Mouse (Mus musculus): ENCODE data around the gene Cand2. TPM values are rescaled to one million over a fixed set of nuclear protein-coding genes. Genes with fewer than 3 reads are reported as not detected.

Cand2 gene
- polyA plus RNA-seq, 1 experiment = 8.2 TPM

DNA sequence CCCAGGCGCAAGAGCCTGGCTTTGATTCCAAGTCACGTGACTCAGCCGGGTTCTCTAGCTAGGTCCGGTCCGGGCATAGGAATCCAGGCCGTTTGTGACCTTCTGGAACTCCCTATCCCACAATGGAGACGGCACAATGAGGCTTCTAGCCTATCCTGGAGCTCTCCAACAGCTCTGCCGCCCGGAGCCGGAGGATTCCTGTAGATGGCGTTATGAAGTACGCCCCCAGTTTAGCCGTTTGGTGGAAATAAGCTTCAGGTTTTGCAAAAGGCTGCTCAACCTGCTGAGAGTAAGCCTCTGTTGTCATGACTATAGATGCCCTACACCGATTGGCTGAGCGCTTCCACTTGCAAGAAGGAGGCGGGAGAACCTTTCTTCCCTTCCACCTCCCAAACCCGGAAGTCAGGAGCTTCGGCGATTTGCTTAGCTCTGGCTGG lies 63.8 kb downstream of the Cand2 start, which contains the start of gene Efcab12:
Efcab12 (minus strand) TSS at position 252 of the 437 bp plus-strand sequence.
- TF ChIP-seq MYOG (IDR thresholded peaks at IDR 0.05; ENCODE audit: control insufficient read depth, extremely low read depth, insufficient read length) = no peak
- no peak for TF ChIP-seq MYOD1 (IDR thresholded peaks at IDR 0.05; ENCODE audit: control insufficient read depth, insufficient read length, low read depth)
- TF ChIP-seq CTCF (IDR thresholded peaks at IDR 0.05; ENCODE audit: control insufficient read depth, insufficient read depth, insufficient read length) = no peak
- TF ChIP-seq MAX (IDR thresholded peaks at IDR 0.05) = no peak
- no peak for TF ChIP-seq USF1 (IDR thresholded peaks at IDR 0.05; ENCODE audit: low read depth)
- no peak for TF ChIP-seq CEBPB (IDR thresholded peaks at IDR 0.05; ENCODE audit: low read depth)
- no peak for TF ChIP-seq FOSL1 (IDR thresholded peaks at IDR 0.05; ENCODE audit: insufficient read depth, low read length, poor library complexity, severe bottlenecking)
- H3K27me3 ChIP-seq (ENCODE audit: control insufficient read depth, insufficient read depth, insufficient read length) = no peaks in the 10 kb centered on the region
- H3K4me3 ChIP-seq (ENCODE audit: insufficient read depth, poor library complexity, severe bottlenecking) = no peak within 1 kb of the TSS
- H3K79me3 ChIP-seq (ENCODE audit: low read depth) = no peaks in the 10 kb centered on the region
- H3K36me3 ChIP-seq (ENCODE audit: control insufficient read depth, insufficient read depth) = no peaks in the 10 kb centered on the region
- H3K79me2 ChIP-seq (ENCODE audit: control insufficient read depth, insufficient read depth) = no peaks in the 10 kb centered on the region
- no peak within 1 kb of the TSS for H3ac ChIP-seq (ENCODE audit: control insufficient read depth, insufficient read length, low read depth)

DNA sequence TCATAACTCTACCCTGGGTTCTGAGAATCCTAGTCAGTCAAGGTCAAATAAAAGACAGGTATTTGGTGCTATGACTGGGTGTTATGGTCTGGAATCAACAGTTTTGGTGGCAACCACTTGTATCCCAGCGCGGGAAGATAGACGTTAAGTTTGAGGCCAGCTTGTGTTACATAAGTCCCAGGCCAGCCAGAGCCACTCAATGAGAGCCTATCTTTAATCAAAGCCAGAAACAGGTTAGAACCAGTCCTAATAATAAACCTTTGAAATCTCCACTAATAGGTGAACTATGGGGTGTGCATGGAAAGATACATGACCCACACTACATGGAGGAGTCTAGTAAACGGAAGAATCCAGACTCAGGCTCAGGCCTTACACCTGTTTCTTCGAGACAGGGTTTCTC lies 64.4 kb downstream of the Cand2 start:
- no peak for TF ChIP-seq MAX (IDR thresholded peaks at IDR 0.05)
- TF ChIP-seq MYOD1 (IDR thresholded peaks at IDR 0.05; ENCODE audit: control insufficient read depth, insufficient read length, low read depth) = no peak
- TF ChIP-seq FOSL1 (IDR thresholded peaks at IDR 0.05; ENCODE audit: insufficient read depth, low read length, poor library complexity, severe bottlenecking) = no peak
- TF ChIP-seq USF1 (IDR thresholded peaks at IDR 0.05; ENCODE audit: low read depth) = no peak
- TF ChIP-seq CEBPB (IDR thresholded peaks at IDR 0.05; ENCODE audit: low read depth) = no peak
- TF ChIP-seq CTCF (IDR thresholded peaks at IDR 0.05; ENCODE audit: control insufficient read depth, insufficient read depth, insufficient read length) = no peak
- no peak for TF ChIP-seq MYOG (IDR thresholded peaks at IDR 0.05; ENCODE audit: control insufficient read depth, extremely low read depth, insufficient read length)
- Histone ChIP-seq H3K4me3 (ENCODE audit: insufficient read depth, poor library complexity, severe bottlenecking) (no peak overlapping the region), H3K36me3 (ENCODE audit: control insufficient read depth, insufficient read depth) (peaks cover under 1% of the 10 kb centered on the region), H3K27me3 (ENCODE audit: control insufficient read depth, insufficient read depth, insufficient read length) (no peaks in the 10 kb centered on the region), H3ac (ENCODE audit: control insufficient read depth, insufficient read length, low read depth) (no peak overlapping the region), H3K79me3 (ENCODE audit: low read depth) (no peaks in the 10 kb centered on the region), H3K79me2 (ENCODE audit: control insufficient read depth, insufficient read depth) (no peaks in the 10 kb centered on the region)

DNA sequence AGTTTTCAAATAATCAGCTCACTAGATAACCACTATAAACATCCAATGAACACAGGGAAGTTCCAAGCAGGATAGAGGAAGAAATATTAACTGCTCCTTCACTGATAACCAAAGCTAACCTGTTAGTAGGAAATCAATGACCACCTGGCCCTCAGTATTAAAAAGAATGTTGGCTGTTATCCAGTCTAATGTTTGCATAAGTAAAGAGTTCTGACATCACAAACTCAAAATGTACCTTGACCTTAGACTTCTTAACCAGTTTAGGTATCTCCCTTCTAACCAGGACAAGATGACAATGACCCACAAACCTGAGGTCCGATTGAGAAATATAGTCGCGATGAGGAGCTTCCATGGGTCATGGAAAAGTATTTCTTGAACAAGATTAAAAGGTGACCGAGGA lies 70.7 kb downstream of the Cand2 start:
- H3K36me3 ChIP-seq (ENCODE audit: control insufficient read depth, insufficient read depth) = peaks cover 26% of the 10 kb centered on the region
- no peaks in the 10 kb centered on the region for H3K79me2 ChIP-seq (ENCODE audit: control insufficient read depth, insufficient read depth)

DNA sequence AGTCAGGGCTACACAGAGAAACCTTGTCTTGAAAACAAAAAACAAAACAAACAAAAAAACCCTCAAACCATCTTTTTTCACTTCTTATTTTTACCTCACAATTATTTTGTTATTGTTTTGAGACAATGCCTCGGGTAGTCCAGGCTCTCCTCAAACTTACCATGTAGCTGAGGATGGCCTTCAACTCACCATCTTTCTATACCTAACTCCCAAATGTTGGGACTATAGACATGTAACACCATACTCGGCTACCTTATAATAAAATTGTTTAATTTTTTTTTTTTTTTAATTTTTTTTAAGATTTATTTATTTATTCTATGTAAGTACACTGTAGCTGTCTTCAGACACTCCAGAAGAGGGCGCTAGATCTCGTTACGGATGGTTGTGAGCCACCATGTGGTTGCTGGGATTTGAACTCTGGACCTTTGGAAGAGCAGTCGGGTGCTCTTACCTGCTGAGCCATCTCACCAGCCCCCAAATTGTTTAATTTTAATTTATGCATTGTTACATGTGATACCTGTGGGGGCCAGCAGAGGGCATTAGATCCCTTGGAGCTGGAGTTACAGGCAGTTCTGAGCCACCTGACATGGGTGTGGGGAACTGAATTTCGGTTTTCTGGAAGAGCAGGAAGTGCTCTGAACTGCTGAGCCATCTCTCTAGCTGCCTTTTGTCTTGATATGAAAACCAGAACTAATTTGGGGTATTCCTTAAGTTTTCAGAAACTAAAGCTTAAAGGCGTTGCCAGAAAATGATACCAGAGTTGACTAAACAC lies 72.5 kb downstream of the Cand2 start:
- Histone ChIP-seq H3K79me2 (ENCODE audit: control insufficient read depth, insufficient read depth) (peaks cover 6% of the 10 kb centered on the region), H3K27me3 (ENCODE audit: control insufficient read depth, insufficient read depth, insufficient read length) (no peaks in the 10 kb centered on the region), H3K36me3 (ENCODE audit: control insufficient read depth, insufficient read depth) (peaks cover 26% of the 10 kb centered on the region), H3K4me3 (ENCODE audit: insufficient read depth, poor library complexity, severe bottlenecking) (no peak overlapping the region), H3ac (ENCODE audit: control insufficient read depth, insufficient read length, low read depth) (no peak overlapping the region), H3K79me3 (ENCODE audit: low read depth) (no peaks in the 10 kb centered on the region)
- TF ChIP-seq FOSL1 (IDR thresholded peaks at IDR 0.05; ENCODE audit: insufficient read depth, low read length, poor library complexity, severe bottlenecking) = no peak
- no peak for TF ChIP-seq CTCF (IDR thresholded peaks at IDR 0.05; ENCODE audit: control insufficient read depth, insufficient read depth, insufficient read length)
- no peak for TF ChIP-seq CEBPB (IDR thresholded peaks at IDR 0.05; ENCODE audit: low read depth)
- no peak for TF ChIP-seq USF1 (IDR thresholded peaks at IDR 0.05; ENCODE audit: low read depth)
- no peak for TF ChIP-seq MYOD1 (IDR thresholded peaks at IDR 0.05; ENCODE audit: control insufficient read depth, insufficient read length, low read depth)
- TF ChIP-seq MYOG (IDR thresholded peaks at IDR 0.05; ENCODE audit: control insufficient read depth, extremely low read depth, insufficient read length) = no peak
- TF ChIP-seq MAX (IDR thresholded peaks at IDR 0.05) = no peak

More for the DNA sequence above, 70.7 kb downstream of the Cand2 start:
- TF ChIP-seq MYOG (IDR thresholded peaks at IDR 0.05; ENCODE audit: control insufficient read depth, extremely low read depth, insufficient read length) = no peak
- no peak for TF ChIP-seq MYOD1 (IDR thresholded peaks at IDR 0.05; ENCODE audit: control insufficient read depth, insufficient read length, low read depth)
- no peak for TF ChIP-seq USF1 (IDR thresholded peaks at IDR 0.05; ENCODE audit: low read depth)
- no peak for TF ChIP-seq CEBPB (IDR thresholded peaks at IDR 0.05; ENCODE audit: low read depth)
- no peaks in the 10 kb centered on the region for H3K79me3 ChIP-seq (ENCODE audit: low read depth)
- H3ac ChIP-seq (ENCODE audit: control insufficient read depth, insufficient read length, low read depth) = no peak overlapping the region
- H3K4me3 ChIP-seq (ENCODE audit: insufficient read depth, poor library complexity, severe bottlenecking) = no peak overlapping the region
- H3K27me3 ChIP-seq (ENCODE audit: control insufficient read depth, insufficient read depth, insufficient read length) = no peaks in the 10 kb centered on the region

DNA sequence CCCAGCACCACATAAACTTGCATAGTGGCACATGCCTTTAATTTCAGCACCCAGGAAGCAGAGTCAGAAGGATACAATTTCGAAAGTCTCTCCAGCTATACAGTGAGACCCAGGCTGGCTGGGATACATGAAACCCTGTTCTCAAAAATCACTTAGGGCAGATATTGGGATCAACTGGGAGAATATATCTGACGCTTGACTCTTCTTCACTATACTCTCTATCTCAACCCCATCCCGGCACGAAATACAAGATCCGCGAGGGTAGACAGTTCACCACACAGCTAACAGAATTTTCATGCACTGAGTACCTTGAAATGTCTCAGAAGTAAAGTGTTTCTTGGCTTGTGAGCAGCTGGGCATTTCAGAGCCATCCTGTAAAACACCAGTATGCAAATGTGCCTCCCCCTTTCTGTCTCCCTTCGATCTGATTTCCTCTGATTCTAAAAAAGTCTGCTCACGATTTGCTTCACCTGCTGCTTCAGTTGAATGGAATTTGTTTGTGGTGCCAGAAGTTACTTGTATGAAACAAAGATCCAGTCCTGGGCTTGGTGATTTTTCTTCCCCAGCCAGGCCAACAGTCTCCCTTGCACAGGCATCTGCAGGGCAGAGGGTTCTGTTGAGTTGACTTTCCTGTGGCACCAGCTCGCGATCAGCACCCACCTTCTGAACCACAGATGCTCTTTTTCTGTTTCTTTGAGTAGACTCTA lies 74.4 kb downstream of the Cand2 start:
- TF ChIP-seq MYOG (IDR thresholded peaks at IDR 0.05; ENCODE audit: control insufficient read depth, extremely low read depth, insufficient read length) (no peak), MYOD1 (IDR thresholded peaks at IDR 0.05; ENCODE audit: control insufficient read depth, insufficient read length, low read depth) (no peak), USF1 (IDR thresholded peaks at IDR 0.05; ENCODE audit: low read depth) (no peak), CEBPB (IDR thresholded peaks at IDR 0.05; ENCODE audit: low read depth) (no peak), MAX (IDR thresholded peaks at IDR 0.05) (no peak), FOSL1 (IDR thresholded peaks at IDR 0.05; ENCODE audit: insufficient read depth, low read length, poor library complexity, severe bottlenecking) (no peak), CTCF (IDR thresholded peaks at IDR 0.05; ENCODE audit: control insufficient read depth, insufficient read depth, insufficient read length) (no peak)
- H3K79me2 ChIP-seq (ENCODE audit: control insufficient read depth, insufficient read depth) = peaks cover 12% of the 10 kb centered on the region
- H3K79me3 ChIP-seq (ENCODE audit: low read depth) = no peaks in the 10 kb centered on the region
- H3K4me3 ChIP-seq (ENCODE audit: insufficient read depth, poor library complexity, severe bottlenecking) = no peak overlapping the region
- H3K27me3 ChIP-seq (ENCODE audit: control insufficient read depth, insufficient read depth, insufficient read length) = no peaks in the 10 kb centered on the region
- no peak overlapping the region for H3ac ChIP-seq (ENCODE audit: control insufficient read depth, insufficient read length, low read depth)
- peaks cover 26% of the 10 kb centered on the region for H3K36me3 ChIP-seq (ENCODE audit: control insufficient read depth, insufficient read depth)

All from C2C12 (cell line).